Mouse (Mus musculus): ENCODE results near the gene Ctsll3. TPM values are rescaled to one million over a fixed set of nuclear protein-coding genes. Genes with fewer than 3 reads are reported as not detected.

Gene Ctsll3
- polyA plus RNA-seq (2012; rRNA removed) (not detected in 2 replicates), polyA plus RNA-seq (2014; fragmentation: Nextera tagmentation; extraction: Ambion mirVana) (not detected in 2 replicates)

- DNase-seq (ENCODE audit: low read depth in 3 of 3, low spot score in 3 of 3) (no peak), ATAC-seq (ENCODE audit: insufficient read depth) (no peak)
- H3K9me3 ChIP-seq (ENCODE audit: control insufficient read depth, low read length) = no peaks in the 10 kb centered on the region
- H3K4me1 ChIP-seq (replicated peaks; ENCODE audit: control insufficient read depth in 2 of 2, insufficient read depth in 2 of 2, low read length in 1 of 2) = no peaks in the 10 kb centered on the region
- H3K4me3 ChIP-seq (ENCODE audit: insufficient read depth in 1 of 2, low read depth in 2 of 2, low read length in 2 of 2) = no peak within 1 kb of the TSS
- H3K9ac ChIP-seq (replicated peaks) = no peak within 1 kb of the TSS
- whole genome bisulfite sequencing (ENCODE audit: insufficient replicate concordance) = 46% methylated on average over 1 of the region's 1 CpGs
- TF ChIP-seq CTCF (IDR thresholded peaks at IDR 0.05; ENCODE audit: low read depth) = no peak
- no peak for TF ChIP-seq EP300 (IDR thresholded peaks at IDR 0.05; ENCODE audit: low read depth)
- H3K36me3 ChIP-seq (replicated peaks; ENCODE audit: control insufficient read depth, insufficient read depth, low read depth) = no peaks in the 10 kb centered on the region
- no peaks in the 10 kb centered on the region for H3K27me3 ChIP-seq (ENCODE audit: control insufficient read depth, insufficient read depth, low read length)
- H3K27ac ChIP-seq = no peak within 1 kb of the TSS
- H3K4me2 ChIP-seq (ENCODE audit: low read depth) = no peak within 1 kb of the TSS
These were observed at the start of gene Ctsll3 for GRCm38 (mm10) chr13:60802749-60803148. Gene Ctsll3, minus strand, starts transcription at chr13:60802849.

GRCm38 (mm10) chr13:60848241-60849120 lies 45.8 kb upstream of the Ctsll3 start:
- WGBS (ENCODE audit: insufficient replicate concordance) = 54% methylated on average over 4 of the region's 4 CpGs
- no peaks in the 10 kb centered on the region for H3K9me3 ChIP-seq (ENCODE audit: control insufficient read depth, low read length)
- ATAC-seq (ENCODE audit: insufficient read depth) (no peak), DNase-seq (ENCODE audit: low read depth in 3 of 3, low spot score in 3 of 3) (no peak)
- no peaks in the 10 kb centered on the region for H3K4me1 ChIP-seq (replicated peaks; ENCODE audit: control insufficient read depth in 2 of 2, insufficient read depth in 2 of 2, low read length in 1 of 2)
- H3K27me3 ChIP-seq (ENCODE audit: control insufficient read depth, insufficient read depth, low read length) = no peaks in the 10 kb centered on the region
- no peaks in the 10 kb centered on the region for H3K36me3 ChIP-seq (replicated peaks; ENCODE audit: control insufficient read depth, insufficient read depth, low read depth)
- no peak overlapping the region for H3K27ac ChIP-seq
- no peak overlapping the region for H3K9ac ChIP-seq (replicated peaks)
- H3K4me2 ChIP-seq (ENCODE audit: low read depth) = no peak overlapping the region
- no peak for TF ChIP-seq EP300 (IDR thresholded peaks at IDR 0.05; ENCODE audit: low read depth)
- no peak for TF ChIP-seq CTCF (IDR thresholded peaks at IDR 0.05; ENCODE audit: low read depth)
- H3K4me3 ChIP-seq (ENCODE audit: insufficient read depth in 1 of 2, low read depth in 2 of 2, low read length in 2 of 2) = no peak overlapping the region

DNA sequence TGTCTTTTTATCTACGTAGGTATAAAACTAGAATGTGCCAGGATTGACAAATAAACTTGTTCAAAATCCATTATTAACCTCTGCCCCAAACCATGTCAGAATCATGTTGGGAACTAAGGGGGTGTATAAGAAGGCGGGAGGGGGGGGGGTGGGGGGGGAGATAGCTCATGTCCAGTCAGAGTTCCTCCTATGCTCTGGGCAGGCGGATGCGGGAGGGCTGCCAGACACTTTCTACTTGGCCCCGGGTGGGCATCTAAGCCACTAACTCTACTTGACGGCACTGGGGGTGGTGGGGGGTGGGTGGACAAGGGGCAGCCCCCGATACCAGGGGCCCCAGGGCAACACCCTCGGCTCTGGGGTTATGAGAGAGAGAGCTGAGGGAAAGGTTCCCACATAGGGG lies 40.5 kb upstream of the Ctsll3 start:
- H3K36me3 ChIP-seq (replicated peaks; ENCODE audit: control insufficient read depth, insufficient read depth, low read depth) = no peaks in the 10 kb centered on the region
- no peak overlapping the region for H3K27ac ChIP-seq
- TF ChIP-seq CTCF (IDR thresholded peaks at IDR 0.05; ENCODE audit: low read depth) (no peak), EP300 (IDR thresholded peaks at IDR 0.05; ENCODE audit: low read depth) (no peak)
- H3K9ac ChIP-seq (replicated peaks) = no peak overlapping the region
- no peak for DNase-seq (ENCODE audit: low read depth in 3 of 3, low spot score in 3 of 3)
- WGBS (ENCODE audit: insufficient replicate concordance) = 63% methylated on average over 8 of the region's 8 CpGs
- no peak for ATAC-seq (ENCODE audit: insufficient read depth)
- no peak overlapping the region for H3K4me2 ChIP-seq (ENCODE audit: low read depth)
- H3K9me3 ChIP-seq (ENCODE audit: control insufficient read depth, low read length) = no peaks in the 10 kb centered on the region
- H3K4me3 ChIP-seq (ENCODE audit: insufficient read depth in 1 of 2, low read depth in 2 of 2, low read length in 2 of 2) = no peak overlapping the region
- no peaks in the 10 kb centered on the region for H3K27me3 ChIP-seq (ENCODE audit: control insufficient read depth, insufficient read depth, low read length)
- no peaks in the 10 kb centered on the region for H3K4me1 ChIP-seq (replicated peaks; ENCODE audit: control insufficient read depth in 2 of 2, insufficient read depth in 2 of 2, low read length in 1 of 2)

GRCm38 (mm10) chr13:60842703-60843102 lies 40.1 kb upstream of the Ctsll3 start:
- DNase-seq (ENCODE audit: low read depth in 3 of 3, low spot score in 3 of 3) (no peak), ATAC-seq (ENCODE audit: insufficient read depth) (no peak)
- Histone ChIP-seq H3K4me2 (ENCODE audit: low read depth) (no peak overlapping the region), H3K4me3 (ENCODE audit: insufficient read depth in 1 of 2, low read depth in 2 of 2, low read length in 2 of 2) (no peak overlapping the region), H3K9me3 (ENCODE audit: control insufficient read depth, low read length) (no peaks in the 10 kb centered on the region), H3K4me1 (replicated peaks; ENCODE audit: control insufficient read depth in 2 of 2, insufficient read depth in 2 of 2, low read length in 1 of 2) (no peaks in the 10 kb centered on the region), H3K36me3 (replicated peaks; ENCODE audit: control insufficient read depth, insufficient read depth, low read depth) (no peaks in the 10 kb centered on the region), H3K27ac (no peak overlapping the region), H3K9ac (replicated peaks) (no peak overlapping the region), H3K27me3 (ENCODE audit: control insufficient read depth, insufficient read depth, low read length) (no peaks in the 10 kb centered on the region)
- no peak for TF ChIP-seq EP300 (IDR thresholded peaks at IDR 0.05; ENCODE audit: low read depth)
- TF ChIP-seq CTCF (IDR thresholded peaks at IDR 0.05; ENCODE audit: low read depth) = no peak
- 56% methylated on average over 6 of the region's 6 CpGs for WGBS (ENCODE audit: insufficient replicate concordance)

DNA sequence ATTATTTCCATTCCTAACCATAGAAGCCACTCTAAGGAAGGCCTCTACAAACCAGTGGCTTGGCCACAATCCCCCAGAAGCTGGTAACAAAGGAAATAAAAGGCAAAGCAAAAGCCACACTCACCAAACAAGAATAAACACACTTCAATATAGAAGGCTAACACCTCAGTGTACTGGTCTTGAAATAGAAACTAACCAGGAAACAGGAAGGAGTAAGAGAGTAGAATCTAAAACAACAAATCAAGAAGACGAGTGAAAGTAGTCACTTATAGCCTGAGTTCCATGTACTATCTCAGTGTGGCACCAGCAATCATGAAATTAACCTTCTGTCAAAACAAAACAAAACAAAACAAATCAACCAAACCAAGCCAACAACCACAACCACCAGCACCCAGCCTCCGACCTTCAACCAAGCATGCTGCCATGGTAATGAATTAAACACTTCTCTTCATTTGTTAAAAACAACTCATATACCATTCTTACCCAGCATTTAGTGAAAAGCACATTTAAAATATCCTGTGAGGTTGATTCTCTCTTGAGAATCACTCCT lies 36.8 kb upstream of the Ctsll3 start:
- no peak overlapping the region for H3K4me2 ChIP-seq (ENCODE audit: low read depth)
- ATAC-seq (ENCODE audit: insufficient read depth) (no peak), DNase-seq (ENCODE audit: low read depth in 3 of 3, low spot score in 3 of 3) (no peak)
- no peaks in the 10 kb centered on the region for H3K36me3 ChIP-seq (replicated peaks; ENCODE audit: control insufficient read depth, insufficient read depth, low read depth)
- no peak overlapping the region for H3K4me3 ChIP-seq (ENCODE audit: insufficient read depth in 1 of 2, low read depth in 2 of 2, low read length in 2 of 2)
- H3K27me3 ChIP-seq (ENCODE audit: control insufficient read depth, insufficient read depth, low read length) = no peaks in the 10 kb centered on the region
- TF ChIP-seq EP300 (IDR thresholded peaks at IDR 0.05; ENCODE audit: low read depth) = no peak
- no peak for TF ChIP-seq CTCF (IDR thresholded peaks at IDR 0.05; ENCODE audit: low read depth)
- no peak overlapping the region for H3K9ac ChIP-seq (replicated peaks)
- no peaks in the 10 kb centered on the region for H3K9me3 ChIP-seq (ENCODE audit: control insufficient read depth, low read length)
- WGBS (ENCODE audit: insufficient replicate concordance) = 49% methylated on average over 2 of the region's 2 CpGs
- H3K4me1 ChIP-seq (replicated peaks; ENCODE audit: control insufficient read depth in 2 of 2, insufficient read depth in 2 of 2, low read length in 1 of 2) = no peaks in the 10 kb centered on the region
- no peak overlapping the region for H3K27ac ChIP-seq
